Mouse (Mus musculus) liver, adult 2 months (tissue): Measurements from ENCODE around the gene Enam. TPM values are rescaled to one million over a fixed set of nuclear protein-coding genes. Genes with fewer than 3 reads are reported as not detected.

Experiments
- DNase-seq: peaks from one replicate; pipeline ENCODE4 v3.0.0-alpha.2; 2011; ENCODE audit warnings: low read depth, low spot score; ENCODE audit errors: extremely low read depth
- H3K27ac ChIP-seq: fragments of 200-500 bp; replicated peaks from 2 replicates; pipeline ENCODE4 v1.5.1; 2012; ENCODE audit warnings: low read depth, mild to moderate bottlenecking, control low read depth, inconsistent platforms, low read length; ENCODE audit not compliant: insufficient read depth
- H3K27me3 ChIP-seq: fragments of 200-500 bp; 2 replicates; pipeline ENCODE4 v1.6.1; 2012; ENCODE audit warnings: mild to moderate bottlenecking, moderate library complexity, low read length, inconsistent platforms; ENCODE audit not compliant: control insufficient read depth, insufficient read depth
- H3K36me3 ChIP-seq: fragments of 200-500 bp; 2 replicates; pipeline ENCODE4 v1.6.1; 2012; ENCODE audit warnings: low read length, inconsistent platforms; ENCODE audit not compliant: control insufficient read depth, insufficient read depth
- H3K4me1 ChIP-seq: fragments of 200-500 bp; 2 replicates; pipeline ENCODE4 v1.6.1; 2011; ENCODE audit warnings: low read length; ENCODE audit not compliant: control insufficient read depth, insufficient read depth
- H3K4me3 ChIP-seq: fragments of 200-500 bp; 2 replicates; pipeline ENCODE4 v1.5.1; 2011; ENCODE audit warnings: low read depth, mild to moderate bottlenecking, control low read depth, low read length, moderate library complexity; ENCODE audit not compliant: insufficient read depth
- H3K79me2 ChIP-seq: fragments of 200-500 bp; 2 replicates; pipeline ENCODE4 v1.6.1; 2012; ENCODE audit warnings: inconsistent platforms, mild to moderate bottlenecking, low read length, moderate library complexity; ENCODE audit not compliant: control insufficient read depth, insufficient read depth
- H3K9ac ChIP-seq: fragments of 200-500 bp; 2 replicates; pipeline ENCODE4 v1.6.1; 2012; ENCODE audit warnings: low read depth, mild to moderate bottlenecking, control low read depth, inconsistent platforms, low read length
- CTCF ChIP-seq: fragments of 200-500 bp; IDR thresholded peaks from 2 replicates; pipeline ENCODE4 v1.5.1; 2011; ENCODE audit warnings: low read depth, low read length, control low read depth
- POLR2A ChIP-seq: fragments of 200-500 bp; IDR thresholded peaks from 2 replicates; pipeline ENCODE4 v1.6.1; 2011; ENCODE audit warnings: low read length, control low read depth; ENCODE audit not compliant: insufficient read depth; ENCODE audit errors: extremely low read depth
- WGBS: fragments of 180-500 bp; shearing (Covaris S2); methylation state at CpG from one replicate; pipeline ENCODE4 v1.1.7; 2018; 5-methylcytosine and 5-hydroxymethylcytosine counted together
- polyA plus RNA-seq: library from polyadenylated mRNA; depleted of rRNA; stranded (reverse); fragments of >200 nt; gene quantifications from 2 replicates; pipeline ENCODE4 v1.2.3, GENCODE M21; 2012; rRNA removed
- total RNA-seq: library from RNA; depleted of rRNA; stranded (reverse); fragments of >200 nt; gene quantifications from 2 replicates; pipeline ENCODE4 v1.2.3, GENCODE M21; 2014; rRNA removed

The Enam gene
- total RNA-seq = not detected in 2 replicates
- not detected in 2 replicates for polyA plus RNA-seq

DNA sequence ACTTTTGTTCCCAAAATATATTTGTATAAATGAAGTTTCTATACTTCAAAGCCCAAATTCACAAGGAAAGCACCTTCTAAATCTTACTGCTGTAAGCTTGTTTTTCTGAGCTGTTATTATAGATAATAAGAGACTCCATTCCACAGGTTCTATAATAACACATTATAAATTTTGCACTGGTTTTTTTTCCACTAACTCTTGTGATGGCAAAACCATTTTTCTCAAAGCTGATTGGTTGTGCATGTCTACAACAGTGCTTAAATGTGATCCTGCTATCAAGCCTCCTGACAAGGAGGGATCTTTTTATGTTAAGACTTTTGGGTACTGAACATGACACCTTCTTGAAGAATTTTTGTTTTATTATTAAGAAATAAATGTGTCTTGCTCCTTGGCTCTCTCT, at the start of gene Enam:
Gene Enam (plus strand): TSS at position 301 of the 400 bp plus-strand sequence.
- Histone ChIP-seq H3K9ac (no peak within 1 kb of the TSS), H3K4me3 (no peak within 1 kb of the TSS), H3K79me2 (no peaks in the 10 kb centered on the region), H3K36me3 (no peaks in the 10 kb centered on the region), H3K4me1 (no peaks in the 10 kb centered on the region), H3K27ac (no peak within 1 kb of the TSS), H3K27me3 (no peaks in the 10 kb centered on the region)
- DNase-seq = no peak
- TF ChIP-seq CTCF = no peak

DNA sequence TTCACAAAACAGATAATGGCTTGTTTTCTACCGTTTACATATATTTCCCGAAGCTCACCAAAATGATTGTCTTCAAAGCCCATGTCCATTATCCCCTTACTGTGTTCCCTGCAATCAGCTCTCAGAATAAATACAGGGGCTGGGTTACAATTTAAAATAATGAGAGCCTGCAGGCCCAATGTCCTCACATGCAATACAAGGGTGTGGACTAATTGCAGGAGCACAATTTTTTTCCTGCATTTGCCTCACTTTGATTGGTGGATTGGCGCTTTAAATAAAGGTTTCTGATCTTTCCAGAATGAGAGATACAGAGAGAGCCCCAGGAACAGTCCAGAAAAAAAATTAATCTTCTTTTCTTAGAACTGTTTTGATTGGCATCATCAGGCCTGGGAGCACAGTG, 32.1 kb upstream of the Enam start, which contains the start of gene Ambn:
Gene Ambn (plus strand): TSS at position 301 of the 400 bp plus-strand sequence.
- H3K4me1 ChIP-seq = no peaks in the 10 kb centered on the region
- H3K4me3 ChIP-seq = no peak within 1 kb of the TSS
- DNase-seq = no peak
- H3K79me2 ChIP-seq = no peaks in the 10 kb centered on the region
- H3K27ac ChIP-seq = no peak within 1 kb of the TSS
- 80% methylated on average over 3 of the region's 3 CpGs for WGBS
- H3K27me3 ChIP-seq = no peaks in the 10 kb centered on the region
- no peak for TF ChIP-seq CTCF
- TF ChIP-seq POLR2A = no peak
- H3K9ac ChIP-seq = no peak within 1 kb of the TSS
- H3K36me3 ChIP-seq = no peaks in the 10 kb centered on the region

DNA sequence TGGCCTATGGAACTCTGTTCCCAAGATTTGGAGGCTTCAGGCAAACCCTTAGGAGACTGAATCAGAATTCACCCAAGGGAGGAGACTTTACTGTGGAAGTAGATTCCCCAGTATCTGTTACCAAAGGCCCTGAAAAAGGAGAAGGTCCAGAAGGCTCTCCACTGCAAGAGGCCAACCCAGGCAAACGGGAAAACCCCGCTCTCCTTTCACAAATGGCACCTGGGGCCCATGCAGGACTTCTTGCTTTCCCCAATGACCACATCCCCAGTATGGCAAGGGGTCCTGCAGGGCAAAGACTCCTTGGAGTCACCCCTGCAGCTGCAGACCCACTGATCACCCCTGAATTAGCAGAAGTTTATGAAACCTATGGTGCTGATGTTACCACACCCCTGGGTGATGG, 20.3 kb upstream of the Enam start:
- H3K4me3 ChIP-seq = no peak overlapping the region
- no peaks in the 10 kb centered on the region for H3K4me1 ChIP-seq
- H3K79me2 ChIP-seq = no peaks in the 10 kb centered on the region
- H3K36me3 ChIP-seq = no peaks in the 10 kb centered on the region
- H3K27me3 ChIP-seq = no peaks in the 10 kb centered on the region
- H3K27ac ChIP-seq = no peak overlapping the region
- no peak for DNase-seq
- TF ChIP-seq POLR2A (no peak), CTCF (no peak)
- 81% methylated on average over 2 of the region's 2 CpGs for WGBS
- H3K9ac ChIP-seq = no peak overlapping the region

DNA sequence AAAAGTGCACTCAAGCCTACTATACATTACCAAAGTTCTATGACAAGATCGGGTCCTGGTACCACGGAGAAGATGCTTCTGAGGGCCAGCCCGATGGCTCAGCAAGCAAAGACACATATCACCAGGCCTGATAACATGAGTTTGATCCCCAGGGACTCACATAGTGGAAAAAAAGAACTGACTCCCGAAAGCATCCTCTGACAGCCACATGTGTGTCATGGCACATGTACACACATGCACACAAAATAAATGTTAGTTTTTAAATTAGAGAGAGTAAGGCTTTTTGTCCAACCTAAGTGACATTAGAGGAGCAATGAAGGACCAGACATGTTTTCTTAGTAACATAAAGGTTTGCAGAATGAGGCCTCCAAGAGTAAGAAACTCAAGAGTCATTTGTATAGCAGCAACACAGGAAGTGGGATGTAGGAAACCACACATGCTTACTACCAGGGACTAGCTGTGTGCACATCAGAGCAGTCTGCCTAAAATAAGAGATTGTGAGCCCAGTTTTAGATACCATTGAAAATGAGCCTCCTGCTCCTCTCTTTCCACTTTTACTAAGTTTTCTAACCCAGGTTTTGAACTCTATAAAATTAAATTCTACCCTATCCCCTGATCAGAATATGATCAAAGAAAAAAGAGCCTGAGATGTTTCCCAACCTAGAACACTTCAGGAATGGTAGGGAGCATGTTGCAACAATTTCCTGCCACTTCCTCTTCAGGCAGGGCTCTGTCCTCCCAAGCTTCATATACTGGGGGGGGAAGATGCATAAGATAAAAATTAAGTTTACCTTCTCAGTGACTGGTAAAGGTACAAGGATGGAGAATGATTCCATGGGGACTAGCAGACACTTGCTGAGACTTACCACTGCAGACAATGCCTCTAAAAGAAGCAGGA, 18.7 kb upstream of the Enam start:
- Histone ChIP-seq H3K4me1 (no peaks in the 10 kb centered on the region), H3K79me2 (no peaks in the 10 kb centered on the region), H3K36me3 (no peaks in the 10 kb centered on the region), H3K4me3 (no peak overlapping the region), H3K27ac (no peak overlapping the region), H3K27me3 (no peaks in the 10 kb centered on the region), H3K9ac (no peak overlapping the region)
- WGBS = 84% methylated on average over 4 of the region's 4 CpGs
- TF ChIP-seq CTCF (no peak), POLR2A (no peak)
- DNase-seq = no peak

DNA sequence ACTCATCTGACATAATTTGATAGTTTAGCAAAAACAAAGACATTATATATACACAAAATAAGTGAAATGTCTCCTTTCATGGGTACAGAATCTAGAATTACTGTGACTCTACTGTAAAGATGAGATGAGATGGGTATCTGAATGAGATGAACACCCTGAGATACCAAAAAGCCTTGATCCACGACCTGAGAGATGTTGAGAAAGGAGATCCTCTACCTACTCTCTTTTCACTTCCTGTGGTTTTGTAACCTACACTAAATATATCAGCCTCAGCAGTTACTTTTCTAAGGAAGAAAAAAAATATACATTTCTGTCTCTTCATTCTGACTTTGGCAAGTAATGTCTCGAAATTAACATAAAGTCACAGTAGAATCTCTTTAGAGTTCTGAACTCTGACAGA, 1.2 kb downstream of the Enam start:
- H3K4me1 ChIP-seq = no peaks in the 10 kb centered on the region
- H3K27me3 ChIP-seq = no peaks in the 10 kb centered on the region
- H3K27ac ChIP-seq = no peak overlapping the region
- TF ChIP-seq CTCF (no peak), POLR2A (no peak)
- H3K79me2 ChIP-seq = no peaks in the 10 kb centered on the region
- no peaks in the 10 kb centered on the region for H3K36me3 ChIP-seq
- H3K4me3 ChIP-seq = no peak overlapping the region
- no peak overlapping the region for H3K9ac ChIP-seq
- WGBS = 58% methylated on average over 2 of the region's 2 CpGs
- no peak for DNase-seq

DNA sequence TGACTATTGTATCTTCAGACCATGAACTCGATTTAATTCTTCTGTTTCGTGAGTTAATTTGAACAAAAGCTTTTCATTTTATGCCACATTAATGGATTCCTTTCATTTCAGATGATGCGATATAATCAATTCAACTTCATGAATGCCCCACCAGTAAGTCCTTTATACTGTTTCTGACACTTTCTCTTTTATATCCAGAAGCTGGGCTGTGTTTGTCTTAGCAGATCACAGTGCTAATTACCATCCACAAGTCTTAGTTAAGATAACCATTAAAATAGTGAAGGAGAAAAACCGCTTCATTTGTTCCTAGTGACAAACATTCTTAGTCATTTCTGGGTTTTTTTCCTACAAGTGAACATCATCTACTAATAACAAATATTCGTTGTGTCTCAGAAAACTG, 3.3 kb downstream of the Enam start:
- no peak for DNase-seq
- TF ChIP-seq POLR2A (no peak), CTCF (no peak)
- no peak overlapping the region for H3K9ac ChIP-seq
- H3K79me2 ChIP-seq = no peaks in the 10 kb centered on the region
- 84% methylated on average over 5 of the region's 5 CpGs for WGBS
- H3K27me3 ChIP-seq = no peaks in the 10 kb centered on the region
- no peaks in the 10 kb centered on the region for H3K36me3 ChIP-seq
- no peak overlapping the region for H3K4me3 ChIP-seq
- H3K4me1 ChIP-seq = no peaks in the 10 kb centered on the region
- no peak overlapping the region for H3K27ac ChIP-seq
